Mouse (Mus musculus) E14TG2a.4 (cell line): ENCODE measurements at regions not wholly inside any gene's neighbourhood (a gene's known extent, or its start where the extent isn't known, plus 50 kb on each side); places are given as distances from the start of the nearest gene placed in this dataset.

ENCODE experiments used
- CTCF ChIP-seq: conservative IDR thresholded peaks from 2 replicates; pipeline ENCODE4 v1.5.1; 2014; ENCODE audit warnings: low read length
- NANOG ChIP-seq: IDR thresholded peaks from 2 replicates; pipeline ENCODE4 v1.6.1; 2014; ENCODE audit warnings: borderline replicate concordance, low read length, mixed read lengths

GRCm38 (mm10) chr3:111102646-111103045 lies 851.8 kb upstream of the Prmt6 start:
- TF ChIP-seq CTCF (no peak), NANOG (no peak)
